Mouse (Mus musculus): ENCODE results near the gene Vmn2r115. TPM values are rescaled to one million over a fixed set of nuclear protein-coding genes. Genes with fewer than 3 reads are reported as not detected.

The Vmn2r115 gene
- not detected in 2 replicates for polyA plus RNA-seq (2012; rRNA removed; ENCODE audit: low replicate concordance)

DNA sequence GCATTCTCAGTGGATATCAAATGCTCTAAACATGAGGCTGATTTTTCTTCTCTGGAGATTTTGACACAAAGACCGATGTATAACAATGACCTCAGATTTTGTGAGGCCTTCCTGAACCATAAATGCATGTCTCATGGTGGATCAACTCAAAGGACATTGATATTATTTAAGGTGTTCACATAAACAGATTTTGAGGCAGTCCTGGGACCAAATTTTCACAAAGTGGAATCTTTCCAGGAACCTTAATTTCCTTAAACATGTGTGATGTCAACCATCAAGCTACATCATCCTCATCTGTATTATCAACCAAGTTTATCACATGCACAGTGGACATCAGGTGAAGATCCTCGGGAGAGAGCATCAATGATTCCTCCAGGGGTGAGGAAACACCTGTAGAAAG lies at the start of gene Vmn2r115:
Gene Vmn2r115, plus strand, starts transcription at position 301 of the 400 bp plus-strand sequence.

DNA sequence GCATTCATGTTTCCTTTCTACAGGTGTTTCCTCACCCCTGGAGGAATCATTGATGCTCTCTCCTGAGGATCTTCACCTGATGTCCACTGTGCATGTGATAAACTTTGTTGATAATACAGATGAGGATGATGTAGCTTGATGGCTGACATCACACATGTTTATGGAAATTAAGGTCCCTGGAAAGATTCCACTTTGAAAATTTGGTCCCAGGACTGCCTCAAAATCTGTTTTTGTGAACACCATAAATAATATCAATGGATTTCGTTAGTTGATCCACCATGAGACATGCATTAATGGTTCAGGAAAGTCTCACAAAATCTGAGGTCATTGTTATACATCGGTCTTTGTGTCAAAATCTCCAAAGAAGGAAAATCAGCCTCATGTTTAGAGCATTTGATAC lies 31.1 kb upstream of the Vmn2r115 start, which contains the start of gene Vmn2r114:
Gene Vmn2r114, minus strand, starts transcription at position 101 of the 400 bp plus-strand sequence.

GRCm38 (mm10) chr17:23384304-23384703 lies 40.8 kb downstream of the Vmn2r115 start, which contains the start of gene Vmn2r116:
Vmn2r116 (plus strand) TSS chr17:23384604.

Other genes starting within 250 kb of the Vmn2r115 start
- 0.15 TPM in 1 of 2 replicates, not detected in the other for gene Zfp40, start 150.5 kb upstream of the Vmn2r115 start, polyA plus RNA-seq (2012; rRNA removed; ENCODE audit: low replicate concordance)
- gene Vmn2r114, start 31.2 kb upstream of the Vmn2r115 start, polyA plus RNA-seq (2012; rRNA removed; ENCODE audit: low replicate concordance), result not detected in 2 replicates
- not detected in 2 replicates for gene Vmn2r116, start 40.9 kb downstream of the Vmn2r115 start, polyA plus RNA-seq (2012; rRNA removed; ENCODE audit: low replicate concordance)
- not detected in 2 replicates for gene Vmn2r117, start 136.0 kb downstream of the Vmn2r115 start, polyA plus RNA-seq (2012; rRNA removed; ENCODE audit: low replicate concordance)
- 12.0 and 13.1 TPM in 2 replicates for gene Zfp213, start 220.5 kb downstream of the Vmn2r115 start, polyA plus RNA-seq (2012; rRNA removed; ENCODE audit: low replicate concordance)